Mouse (Mus musculus): Measurements from ENCODE around the gene Plaur. TPM values are rescaled to one million over a fixed set of nuclear protein-coding genes. Genes with fewer than 3 reads are reported as not detected.

The Plaur gene
- polyA plus RNA-seq (2015; fragmentation: Nextera tagmentation; extraction: Ambion mirVana), result 26.4 and 31.6 TPM in 2 replicates

GRCm38 (mm10) chr7:24462388-24463319 lies at the start of gene Plaur:
Plaur (plus strand) TSS chr7:24462484.

GRCm38 (mm10) chr7:24451855-24452311 lies 10.4 kb upstream of the Plaur start, which contains the start of gene Irgc1:
Irgc1 (minus strand) TSS chr7:24452297.

GRCm38 (mm10) chr7:24481474-24482207 lies 19.4 kb downstream of the Plaur start, which contains the start of gene Cadm4:
Cadm4 (plus strand) TSS chr7:24482023.

GRCm38 (mm10) chr7:24506838-24507725 lies 44.8 kb downstream of the Plaur start, which contains the start of gene Zfp428:
Zfp428 (plus strand) TSS chr7:24507006.

GRCm38 (mm10) chr7:24512355-24512754 lies 50.1 kb downstream of the Plaur start, which contains the start of gene AC161166.1:
AC161166.1 (minus strand) TSS chr7:24512455.

Other genes starting within 250 kb of the Plaur start
- gene Zfp109, start 224.9 kb upstream of the Plaur start, polyA plus RNA-seq (2015; fragmentation: Nextera tagmentation; extraction: Ambion mirVana), result 0.84 and 0.97 TPM in 2 replicates
- 0.54 and 0.76 TPM in 2 replicates for gene Zfp108, start 207.7 kb upstream of the Plaur start, polyA plus RNA-seq (2015; fragmentation: Nextera tagmentation; extraction: Ambion mirVana)
- gene Zfp93, start 192.1 kb upstream of the Plaur start, polyA plus RNA-seq (2015; fragmentation: Nextera tagmentation; extraction: Ambion mirVana), result 1.5 and 1.6 TPM in 2 replicates
- gene Zfp61, start 161.3 kb upstream of the Plaur start, polyA plus RNA-seq (2015; fragmentation: Nextera tagmentation; extraction: Ambion mirVana), result 7.3 and 9.7 TPM in 2 replicates
- 3.8 and 5.0 TPM in 2 replicates for gene Zfp94, start 145.8 kb upstream of the Plaur start, polyA plus RNA-seq (2015; fragmentation: Nextera tagmentation; extraction: Ambion mirVana)
- not detected in 2 replicates for gene Tescl, start 128.5 kb upstream of the Plaur start, polyA plus RNA-seq (2015; fragmentation: Nextera tagmentation; extraction: Ambion mirVana)
- 0.08 TPM in 1 of 2 replicates, not detected in the other for gene Lypd5, start 113.3 kb upstream of the Plaur start, polyA plus RNA-seq (2015; fragmentation: Nextera tagmentation; extraction: Ambion mirVana)
- 122 and 131 TPM in 2 replicates for gene Kcnn4, start 92.2 kb upstream of the Plaur start, polyA plus RNA-seq (2015; fragmentation: Nextera tagmentation; extraction: Ambion mirVana)
- 24.6 and 25.3 TPM in 2 replicates for gene Smg9, start 62.9 kb upstream of the Plaur start, polyA plus RNA-seq (2015; fragmentation: Nextera tagmentation; extraction: Ambion mirVana)
- gene Irgc1, start 10.2 kb upstream of the Plaur start, polyA plus RNA-seq (2015; fragmentation: Nextera tagmentation; extraction: Ambion mirVana), result 0.29 and 0.42 TPM in 2 replicates
- 5.3 and 6.6 TPM in 2 replicates for gene Cadm4, start 19.5 kb downstream of the Plaur start, polyA plus RNA-seq (2015; fragmentation: Nextera tagmentation; extraction: Ambion mirVana)
- 6.1 and 9.6 TPM in 2 replicates for gene Zfp428, start 44.5 kb downstream of the Plaur start, polyA plus RNA-seq (2015; fragmentation: Nextera tagmentation; extraction: Ambion mirVana)
- gene AC161166.1, start 50.0 kb downstream of the Plaur start, polyA plus RNA-seq (2015; fragmentation: Nextera tagmentation; extraction: Ambion mirVana), result 0.11 TPM in 1 of 2 replicates, not detected in the other
- gene Irgq, start 68.2 kb downstream of the Plaur start, polyA plus RNA-seq (2015; fragmentation: Nextera tagmentation; extraction: Ambion mirVana), result 1.5 and 2.0 TPM in 2 replicates
- 0.21 TPM in 1 of 2 replicates, not detected in the other for gene Pinlyp, start 83.6 kb downstream of the Plaur start, polyA plus RNA-seq (2015; fragmentation: Nextera tagmentation; extraction: Ambion mirVana)
- gene Xrcc1, start 83.8 kb downstream of the Plaur start, polyA plus RNA-seq (2015; fragmentation: Nextera tagmentation; extraction: Ambion mirVana), result 40.3 and 40.4 TPM in 2 replicates
- gene Ethe1, start 125.1 kb downstream of the Plaur start, polyA plus RNA-seq (2015; fragmentation: Nextera tagmentation; extraction: Ambion mirVana), result 23.2 and 28.2 TPM in 2 replicates
- gene Zfp575, start 125.2 kb downstream of the Plaur start, polyA plus RNA-seq (2015; fragmentation: Nextera tagmentation; extraction: Ambion mirVana), result 1.0 and 1.5 TPM in 2 replicates
- gene Phldb3, start 148.3 kb downstream of the Plaur start, polyA plus RNA-seq (2015; fragmentation: Nextera tagmentation; extraction: Ambion mirVana), result 0.28 and 0.38 TPM in 2 replicates
- gene Lypd3, start 174.1 kb downstream of the Plaur start, polyA plus RNA-seq (2015; fragmentation: Nextera tagmentation; extraction: Ambion mirVana), result 0.10 TPM in 1 of 2 replicates, not detected in the other
- gene Tex101, start 214.2 kb downstream of the Plaur start, polyA plus RNA-seq (2015; fragmentation: Nextera tagmentation; extraction: Ambion mirVana), result not detected in 2 replicates
- not detected in 2 replicates for gene BC049730, start 246.8 kb downstream of the Plaur start, polyA plus RNA-seq (2015; fragmentation: Nextera tagmentation; extraction: Ambion mirVana)